Mouse (Mus musculus) B cell, adult 2 months (primary cell): ENCODE measurements around the gene Ccdc33.

Experiments used
- DNase-seq, 2 experiments: peaks; one replicate each; pipeline ENCODE4 v3.0.0; 2022

Gene Ccdc33

DNA sequence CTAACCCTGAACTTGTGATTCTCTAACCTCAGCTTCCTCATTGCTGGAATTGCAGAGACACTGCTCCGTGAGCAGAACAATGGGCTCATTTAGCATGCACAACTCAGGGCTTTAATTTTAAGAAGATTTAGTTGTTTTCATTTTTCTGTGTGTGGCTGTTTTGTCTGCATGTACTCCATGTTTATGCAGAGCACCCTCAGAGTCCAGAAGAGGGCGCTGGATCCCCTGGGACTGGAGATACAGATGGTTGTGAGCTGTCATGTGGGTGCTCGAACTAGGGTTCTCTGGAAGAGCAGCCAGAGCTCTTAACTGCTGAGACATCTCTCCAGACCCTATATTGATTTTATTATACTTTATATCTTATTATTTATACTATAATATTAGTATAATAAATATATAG, 109.0 kb downstream of the Ccdc33 start:
- DNase-seq = peak; percentile 22 to 48

DNA sequence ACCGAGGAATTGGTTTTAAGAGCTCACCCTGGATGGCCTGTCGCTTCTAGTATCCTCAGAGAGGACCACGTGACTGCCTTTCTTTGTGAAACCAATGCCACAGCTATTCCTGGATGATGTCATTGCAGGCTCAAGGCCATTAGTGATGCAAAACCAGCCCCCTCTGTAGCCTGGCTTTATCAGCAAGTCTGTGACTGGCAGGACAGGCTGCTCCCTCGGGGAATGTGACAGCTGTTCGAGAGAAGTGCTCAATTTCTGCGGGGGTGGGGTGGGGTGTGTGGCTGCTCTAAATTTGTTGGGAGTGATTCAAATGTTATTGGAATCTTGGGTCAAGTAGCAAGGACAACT, 109.6 kb downstream of the Ccdc33 start:
- no peak for DNase-seq

DNA sequence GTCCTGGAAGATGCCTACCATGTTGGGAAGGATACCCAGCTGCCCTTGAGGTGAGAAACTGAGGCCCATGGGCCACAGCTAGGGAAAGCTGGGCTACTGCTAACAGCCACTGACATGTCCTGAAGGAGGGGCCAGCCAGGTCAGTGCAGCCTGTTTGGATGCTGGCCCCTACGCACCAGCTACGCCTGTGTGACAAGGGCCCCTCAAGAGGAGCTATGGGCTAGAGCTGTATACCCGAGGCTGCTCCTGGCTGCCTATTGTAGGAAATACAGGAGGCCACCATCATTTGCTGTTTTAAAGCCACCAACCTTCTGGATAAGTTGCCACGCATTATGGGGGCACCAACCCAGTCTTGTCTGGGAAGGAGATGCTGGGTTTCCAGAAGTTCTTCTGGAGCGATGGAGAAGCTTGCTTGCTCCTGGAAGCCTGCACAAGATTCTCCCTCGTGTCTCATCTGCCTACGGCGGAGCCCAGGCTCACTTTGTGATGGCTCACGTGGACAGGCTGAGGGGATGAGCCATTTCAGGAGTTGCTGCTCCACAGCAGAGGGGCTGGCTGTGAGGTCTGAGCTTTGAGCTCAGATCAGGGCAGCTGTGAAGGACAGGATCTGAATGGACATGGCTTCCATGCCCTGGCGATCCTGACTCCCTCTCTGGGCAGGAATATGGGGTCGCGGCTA, 110.1 kb downstream of the Ccdc33 start:
- no peak for DNase-seq

DNA sequence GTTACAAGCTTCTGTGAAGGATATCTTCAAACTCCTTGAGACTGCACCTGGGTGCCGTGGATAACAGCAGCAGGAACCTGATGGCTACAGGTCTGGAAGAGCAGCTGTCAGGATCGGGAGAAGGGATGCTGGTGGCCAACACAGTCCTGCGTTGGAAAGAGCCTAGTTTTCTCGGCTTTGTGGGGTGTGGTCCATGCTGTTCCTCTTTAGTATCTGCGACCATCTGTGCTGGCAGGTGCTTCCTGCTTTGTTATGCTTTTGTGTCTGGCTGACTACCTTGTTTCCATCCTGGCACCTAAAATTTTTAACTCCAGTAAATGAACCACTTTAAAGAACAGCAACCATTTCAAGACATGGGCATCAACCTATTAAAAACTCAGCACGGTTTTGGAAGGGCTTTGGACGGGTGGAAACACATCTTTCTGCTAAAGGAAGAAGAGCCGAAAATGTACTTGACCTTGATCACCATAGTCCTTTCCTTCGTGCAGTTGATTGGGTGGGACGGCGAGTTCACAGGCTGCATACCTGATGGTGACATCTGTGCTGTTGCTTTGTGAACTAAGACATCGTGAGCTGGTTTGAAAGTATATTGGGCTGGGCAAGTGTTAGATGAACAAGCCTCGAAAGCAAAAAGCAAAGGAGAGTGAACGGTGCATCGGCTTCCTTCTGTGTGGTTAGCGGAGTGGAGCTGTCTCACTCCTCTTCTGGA, 112.7 kb downstream of the Ccdc33 start, which contains the start of gene Cyp11a1:
Gene Cyp11a1, plus strand, starts transcription at position 659 of the 709 bp plus-strand sequence.
- peak; percentile 45 for DNase-seq

DNA sequence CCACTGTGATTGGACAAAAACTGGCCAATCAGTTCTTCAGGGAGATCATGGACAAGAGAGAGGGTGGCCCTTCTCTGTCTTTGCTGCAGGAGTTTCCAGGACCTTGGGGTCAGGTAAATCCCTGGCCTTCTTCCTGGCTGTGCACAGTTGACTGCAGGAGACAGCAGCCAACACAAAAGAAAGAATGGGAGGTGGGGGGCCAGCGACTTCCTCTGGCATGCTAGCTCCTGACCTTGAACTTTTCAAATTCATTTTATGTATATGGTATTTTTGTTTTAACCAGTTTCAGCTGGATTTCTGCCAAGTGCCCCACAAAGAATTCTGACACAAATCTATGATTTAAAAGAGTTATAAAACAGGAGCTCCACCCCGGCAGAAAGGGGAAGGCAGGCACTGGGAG, 115.4 kb downstream of the Ccdc33 start:
- DNase-seq = no peak

DNA sequence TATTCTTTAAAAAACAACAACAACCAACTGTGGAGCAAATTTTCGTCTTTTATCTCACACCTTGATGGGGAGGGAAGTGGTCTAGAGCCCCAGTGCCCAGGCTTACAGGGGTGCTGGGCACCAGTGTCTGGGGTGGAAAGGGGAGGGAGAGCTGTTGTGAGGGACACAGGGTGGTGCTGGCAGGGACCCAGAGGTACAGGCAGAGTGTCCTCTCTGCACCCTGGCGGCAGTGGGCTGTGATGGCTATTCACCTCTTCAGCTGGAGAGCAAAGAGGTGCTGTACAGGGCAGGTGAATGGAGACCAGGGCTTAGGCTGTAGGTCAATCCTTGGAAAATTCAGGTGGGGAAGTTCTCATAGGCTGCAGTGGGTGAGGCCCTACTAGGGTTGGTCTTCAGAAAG, 118.9 kb downstream of the Ccdc33 start:
- DNase-seq = no peak

DNA sequence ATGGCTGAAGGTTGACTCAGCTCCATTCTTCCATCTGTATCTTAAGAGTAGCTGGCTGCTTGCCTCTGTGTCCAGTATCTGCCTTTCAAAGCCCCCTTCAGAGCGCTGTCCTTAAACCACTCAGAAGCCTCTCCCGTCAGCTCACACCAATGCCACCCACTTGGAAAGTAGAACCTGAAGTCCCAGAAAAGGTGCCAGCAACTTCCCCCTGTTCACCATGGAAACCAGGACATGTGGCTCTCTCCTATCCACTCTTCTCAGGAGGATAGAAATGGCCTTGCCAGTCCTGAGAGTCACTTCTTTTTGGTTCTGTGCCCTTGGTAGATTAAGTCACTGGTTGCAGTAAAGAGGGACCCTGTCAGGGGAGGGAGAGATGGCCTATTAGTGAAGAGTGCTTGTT, 119.9 kb downstream of the Ccdc33 start:
- DNase-seq = no peak

DNA sequence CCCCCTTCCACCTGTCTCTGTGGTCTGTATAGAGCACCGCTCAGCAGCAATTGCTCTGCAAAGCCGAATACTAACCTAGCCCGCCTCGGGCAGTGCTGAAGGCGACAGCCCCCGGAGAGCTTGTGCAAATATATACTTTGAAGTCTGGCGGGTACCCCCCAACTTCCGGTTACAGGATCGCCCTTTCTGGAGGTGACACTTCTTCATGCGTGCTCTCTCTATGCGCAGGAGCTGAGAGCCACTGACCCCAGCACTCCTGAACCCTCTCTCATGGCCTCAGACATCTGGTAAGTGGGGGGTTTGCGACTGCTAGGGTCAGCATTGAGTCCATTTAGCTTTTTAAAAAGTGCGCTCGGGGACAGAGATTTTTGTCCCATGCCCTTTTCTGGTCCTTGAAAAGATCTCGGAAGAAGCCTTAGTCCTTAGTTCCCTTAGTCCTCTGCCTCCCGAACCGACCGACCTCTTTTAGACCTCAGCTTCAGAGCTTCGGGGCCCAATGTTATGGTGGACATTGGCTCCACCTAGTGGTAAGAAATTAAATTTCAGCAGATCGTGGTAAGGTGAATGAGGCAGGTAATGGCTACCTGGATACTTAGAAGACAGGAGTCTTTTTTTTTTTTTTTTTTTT, 120.5 kb downstream of the Ccdc33 start:
- DNase-seq = peak; percentile 71 to 77

DNA sequence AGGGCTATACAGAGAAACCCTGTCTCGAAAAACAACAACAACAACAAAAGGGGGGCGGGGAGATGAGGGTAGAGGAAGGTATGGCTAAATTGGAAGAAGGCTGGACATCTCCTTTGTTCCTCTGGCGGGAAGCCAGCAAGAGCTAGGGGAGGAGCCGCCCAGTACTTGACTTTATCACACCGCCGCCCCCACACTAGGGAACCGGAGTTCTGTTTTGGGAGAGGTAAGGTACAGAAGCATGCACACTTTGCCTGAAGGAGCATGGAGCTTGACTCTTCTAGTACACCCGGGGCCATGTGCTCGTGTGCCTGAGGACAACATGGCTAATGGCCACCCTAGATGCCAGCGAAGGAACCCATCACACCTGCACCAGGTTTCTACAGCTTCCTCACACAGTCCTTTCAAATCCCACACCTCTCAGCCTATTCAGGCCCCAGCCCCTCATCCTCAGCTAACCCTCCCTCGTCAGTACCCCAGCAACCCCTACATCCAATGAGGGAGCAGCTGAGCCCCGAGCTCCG, 121.1 kb downstream of the Ccdc33 start:
- DNase-seq = no peak

DNA sequence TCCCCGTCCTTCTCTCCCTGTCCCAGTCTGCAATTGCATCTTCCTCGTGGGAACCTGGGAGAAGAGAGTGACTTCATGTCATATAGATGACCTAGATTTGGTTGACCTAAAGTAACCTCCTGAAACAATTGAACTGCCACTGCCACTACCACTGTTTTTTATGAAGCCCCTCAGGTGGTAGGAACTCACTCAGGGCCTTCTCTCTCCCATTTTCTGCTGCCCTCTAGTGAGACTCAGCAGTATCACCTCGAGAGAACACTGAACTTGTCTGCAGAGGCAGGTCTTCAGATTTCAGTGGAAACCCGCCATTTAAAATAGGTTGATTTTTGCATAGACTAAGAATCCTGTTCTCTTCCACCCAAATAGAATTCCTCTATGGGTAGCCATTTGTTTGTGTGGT, 123.3 kb downstream of the Ccdc33 start:
- DNase-seq = peak; percentile 41 to 50

DNA sequence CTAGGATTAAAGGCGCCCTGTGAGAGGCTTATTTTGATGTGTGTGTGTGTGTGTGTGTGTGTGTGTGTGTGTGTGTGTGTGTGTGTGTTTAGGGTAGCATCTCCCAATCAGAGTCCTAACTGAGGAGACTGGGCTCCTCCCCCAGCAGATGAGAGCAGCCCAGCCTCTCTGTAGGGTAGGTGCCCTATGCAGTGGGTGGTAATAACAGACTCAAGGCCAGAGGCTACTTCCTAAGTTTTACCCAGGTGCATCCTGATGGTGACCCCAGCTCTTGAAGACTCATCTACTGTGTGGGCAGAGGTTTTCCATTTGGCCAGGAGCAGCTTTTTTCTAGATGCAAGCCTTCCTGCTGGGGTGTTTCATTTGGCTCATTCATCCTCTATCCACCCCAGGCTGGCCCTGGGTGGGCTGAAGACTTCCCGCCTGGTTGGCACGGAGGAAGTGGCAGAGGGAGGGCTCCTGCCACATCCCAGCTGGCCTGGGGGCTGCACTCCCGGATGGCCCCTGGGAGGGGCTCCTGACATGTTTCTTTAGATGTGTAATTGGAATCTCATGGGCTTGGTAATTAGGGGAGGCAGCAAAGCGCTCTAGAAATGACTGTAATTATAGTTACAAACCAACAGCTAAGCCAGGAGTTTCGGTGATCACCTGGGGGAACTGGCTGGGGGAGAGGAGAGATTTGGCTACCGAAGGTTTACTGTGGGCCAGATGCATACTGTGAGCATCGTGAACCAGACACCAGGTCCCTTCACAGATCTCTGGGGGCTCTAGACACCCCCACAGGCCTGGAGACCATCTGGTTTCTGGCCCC, 125.6 kb downstream of the Ccdc33 start:
- no peak for DNase-seq

DNA sequence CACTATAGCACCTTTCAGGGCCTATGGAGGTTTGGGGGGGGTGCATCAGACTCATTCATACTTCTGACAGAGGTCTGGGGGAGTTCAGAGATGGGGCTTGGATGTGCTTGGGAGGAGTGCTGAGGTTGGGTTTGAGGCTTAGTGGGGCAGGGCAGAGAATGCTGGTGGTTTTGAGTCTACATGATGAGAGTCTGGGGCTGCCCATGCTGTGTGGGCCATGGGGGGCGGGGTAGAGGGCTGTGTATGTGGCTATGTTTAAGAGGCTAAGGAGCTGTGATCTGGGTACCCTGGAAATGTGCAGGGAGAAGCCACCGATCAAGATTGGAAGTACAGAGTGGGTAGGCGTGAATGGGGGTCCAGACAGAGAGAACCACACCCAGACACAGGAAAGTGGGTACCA, 126.6 kb downstream of the Ccdc33 start:
- no peak for DNase-seq

DNA sequence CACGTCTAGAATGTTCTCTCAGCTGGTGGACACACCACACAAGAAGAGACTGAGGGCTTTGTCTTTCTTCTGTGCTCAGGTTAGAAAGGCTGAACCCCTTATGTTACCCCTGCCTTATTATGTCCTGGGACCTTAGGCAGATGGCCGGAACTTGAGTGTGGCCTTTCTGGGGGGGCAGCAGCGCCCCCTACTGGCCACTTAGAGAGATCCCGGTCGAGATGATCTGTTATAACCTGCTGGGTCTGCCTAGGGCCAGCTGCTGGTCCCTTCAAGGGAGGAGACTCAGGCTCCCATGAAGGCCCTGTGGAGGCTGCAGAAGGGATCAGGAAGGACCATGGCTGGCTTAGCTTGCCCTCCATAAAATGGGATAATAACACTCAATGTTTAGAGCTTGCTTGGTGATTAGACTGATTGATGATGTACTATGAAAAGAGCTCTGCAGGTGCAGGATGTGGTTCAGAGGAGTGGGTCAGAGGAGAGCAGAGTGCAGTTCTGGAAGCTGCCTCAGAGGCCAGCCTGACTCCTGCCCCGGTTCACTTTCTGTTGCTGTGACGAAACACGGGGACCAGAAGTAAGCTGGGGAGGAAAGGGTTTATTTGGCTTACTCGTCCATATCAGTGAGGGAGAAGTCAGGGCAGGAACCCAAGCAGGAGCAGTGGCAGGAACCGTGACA, 128.0 kb downstream of the Ccdc33 start:
- peak; percentile 78 to 79 for DNase-seq

DNA sequence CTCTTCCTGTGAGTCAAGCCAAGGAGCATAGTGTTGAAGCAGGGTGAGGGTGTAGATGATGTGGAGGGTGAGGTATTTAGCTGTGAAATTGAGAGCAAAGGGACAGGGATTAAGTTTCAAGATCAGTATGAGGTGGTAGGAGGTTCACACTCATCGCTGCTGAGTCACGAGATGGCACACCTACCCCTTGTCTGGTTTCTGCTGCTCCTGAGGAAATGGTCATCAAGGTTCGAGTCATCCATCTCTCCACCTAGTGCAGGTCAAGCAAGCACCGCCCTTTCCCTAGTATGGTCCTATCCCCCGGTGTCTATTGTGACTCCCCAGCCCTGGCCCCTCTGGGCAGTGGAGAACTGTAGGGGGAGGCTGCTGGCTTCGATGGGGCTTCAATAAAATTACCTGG, 129.3 kb downstream of the Ccdc33 start:
- DNase-seq = no peak

DNA sequence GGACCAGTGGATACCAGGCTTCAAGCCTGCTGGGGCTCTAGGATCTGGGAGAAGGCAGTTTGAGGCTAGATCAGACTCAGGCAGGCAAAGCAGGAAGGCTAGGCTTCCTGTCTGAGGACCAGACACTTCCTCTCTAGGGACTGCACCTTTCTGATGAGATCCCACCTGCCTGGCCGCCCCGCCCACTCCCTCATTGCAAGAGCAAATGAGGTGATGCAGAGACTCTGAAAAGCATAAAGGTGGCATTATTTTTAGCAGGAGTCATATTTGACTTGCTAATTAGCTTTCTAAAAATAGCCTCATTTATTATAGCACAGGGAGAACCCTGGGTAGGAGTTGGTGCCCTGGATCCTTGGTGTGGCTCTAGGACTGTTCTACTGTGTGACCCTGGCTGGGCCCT, 130.5 kb downstream of the Ccdc33 start:
- DNase-seq = peak; percentile 66 to 70

DNA sequence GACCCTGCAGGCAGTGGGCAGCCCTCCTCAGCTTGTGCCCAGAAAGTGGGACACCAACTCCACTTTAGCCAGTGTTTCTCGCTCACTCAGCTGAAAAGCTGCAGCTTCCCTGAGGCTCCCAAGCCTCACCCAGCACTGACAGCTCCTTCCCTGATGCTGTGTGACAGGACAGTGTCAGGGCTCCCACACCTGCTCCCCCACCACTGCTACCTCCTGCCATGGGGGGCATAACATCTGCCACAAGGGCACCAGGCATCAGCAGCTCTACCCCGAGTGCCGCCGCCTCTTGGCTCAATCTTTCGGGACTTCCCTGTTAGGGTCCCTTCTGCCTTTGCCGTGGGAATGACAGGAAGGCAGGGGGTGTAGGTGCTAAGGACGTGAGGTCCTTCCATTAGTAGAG, 132.3 kb downstream of the Ccdc33 start:
- no peak for DNase-seq

DNA sequence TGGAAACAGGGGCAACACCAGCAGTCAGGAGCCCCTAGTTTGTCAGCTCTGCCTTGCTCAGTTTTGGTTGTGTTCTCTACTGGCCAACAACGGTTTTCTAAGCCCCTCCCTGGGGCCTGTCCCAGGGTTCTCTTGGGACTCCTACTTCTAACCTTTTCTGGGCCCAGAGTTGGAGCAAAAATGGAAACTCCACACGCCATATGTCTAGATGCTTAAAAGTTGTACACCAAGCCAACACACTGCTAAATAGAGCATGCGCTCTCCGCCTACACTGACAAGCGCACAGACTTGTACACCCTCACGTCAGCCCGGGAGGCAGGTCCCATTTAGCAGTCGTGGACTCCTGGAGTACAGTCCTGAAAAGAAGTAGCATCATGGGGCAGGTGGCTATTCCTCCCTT, 133.3 kb downstream of the Ccdc33 start:
- DNase-seq = no peak

DNA sequence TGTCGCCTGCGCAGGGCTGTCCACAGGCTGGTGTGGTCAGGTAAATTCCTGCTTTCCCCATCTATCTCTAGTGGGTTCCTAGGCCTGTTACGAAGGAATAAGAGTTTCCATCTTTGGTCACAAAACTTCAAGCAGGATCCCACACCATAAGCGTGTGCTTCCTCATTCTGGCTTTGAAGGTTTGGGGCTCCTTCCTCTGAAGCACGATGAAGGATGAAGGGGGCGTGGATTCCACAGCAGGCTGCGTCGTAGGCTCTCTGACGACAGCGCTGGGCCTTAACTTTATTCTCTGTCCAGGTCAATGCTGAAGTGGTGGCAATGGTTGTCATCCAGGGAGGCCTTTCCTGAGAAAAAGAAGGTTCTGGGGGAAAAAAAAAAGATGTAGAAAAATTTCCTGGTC, 138.1 kb downstream of the Ccdc33 start:
- peak; percentile 44 to 47 for DNase-seq

DNA sequence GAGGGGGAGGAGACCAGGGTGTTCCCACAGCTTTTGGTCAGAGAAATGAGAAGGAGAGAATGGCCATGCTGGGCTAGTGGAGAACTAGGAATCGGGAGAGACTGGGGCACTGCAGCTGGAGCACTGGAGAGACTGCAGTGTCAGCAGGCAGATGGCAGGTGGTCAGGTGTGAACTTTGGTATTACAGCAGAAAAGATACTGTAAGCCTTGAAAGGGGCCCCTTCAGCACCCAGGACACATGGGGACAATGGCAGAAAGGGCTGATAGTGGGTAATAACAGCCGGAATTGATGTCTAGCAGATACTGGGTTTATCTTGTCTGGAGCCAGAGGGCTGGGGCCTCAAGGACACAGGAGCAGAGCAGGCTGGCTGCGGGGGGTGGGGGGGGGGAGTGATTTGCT, 139.8 kb downstream of the Ccdc33 start:
- no peak for DNase-seq
